Mouse (Mus musculus) cerebellum, adult 2 months (tissue): ENCODE measurements around the gene Fitm1.

ENCODE experiments used
- CTCF ChIP-seq: fragments of 200-500 bp; IDR thresholded peaks from 2 replicates; pipeline ENCODE4 v1.5.1; 2011; ENCODE audit warnings: low read depth, mild to moderate bottlenecking, control low read depth, low read length, moderate library complexity, borderline replicate concordance; ENCODE audit not compliant: insufficient read depth
- POLR2A ChIP-seq: fragments of 200-500 bp; IDR thresholded peaks from 2 replicates; pipeline ENCODE4 v1.6.1; 2011; ENCODE audit warnings: low read length, control low read depth, borderline replicate concordance; ENCODE audit not compliant: insufficient read depth

DNA sequence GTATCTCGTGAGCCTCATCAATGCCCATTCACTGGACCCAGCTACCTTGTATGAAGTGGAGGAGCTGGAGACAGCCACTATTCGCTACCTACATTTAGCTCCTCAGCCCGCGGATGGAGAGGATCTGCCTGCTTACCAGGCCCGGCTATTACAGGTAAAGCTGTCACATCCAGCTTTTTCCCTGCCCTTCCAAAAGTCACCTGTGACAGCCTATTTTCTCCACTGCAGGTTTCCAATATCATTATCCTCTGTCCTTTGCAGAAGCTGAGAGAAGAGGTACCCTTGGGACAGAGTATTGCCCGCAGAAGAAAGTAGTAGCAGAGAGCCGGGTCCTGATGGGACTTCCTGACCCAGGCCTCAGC is 27.8 kb downstream of the Fitm1 start, which contains the start of gene Irf9:
- TF ChIP-seq POLR2A, result no peak
- no peak for TF ChIP-seq CTCF
